Mouse (Mus musculus): ENCODE data around the gene Tnfaip2. TPM values are rescaled to one million over a fixed set of nuclear protein-coding genes. Genes with fewer than 3 reads are reported as not detected.

Gene Tnfaip2
- polyA plus RNA-seq, 1 experiment, result 156 TPM

DNA sequence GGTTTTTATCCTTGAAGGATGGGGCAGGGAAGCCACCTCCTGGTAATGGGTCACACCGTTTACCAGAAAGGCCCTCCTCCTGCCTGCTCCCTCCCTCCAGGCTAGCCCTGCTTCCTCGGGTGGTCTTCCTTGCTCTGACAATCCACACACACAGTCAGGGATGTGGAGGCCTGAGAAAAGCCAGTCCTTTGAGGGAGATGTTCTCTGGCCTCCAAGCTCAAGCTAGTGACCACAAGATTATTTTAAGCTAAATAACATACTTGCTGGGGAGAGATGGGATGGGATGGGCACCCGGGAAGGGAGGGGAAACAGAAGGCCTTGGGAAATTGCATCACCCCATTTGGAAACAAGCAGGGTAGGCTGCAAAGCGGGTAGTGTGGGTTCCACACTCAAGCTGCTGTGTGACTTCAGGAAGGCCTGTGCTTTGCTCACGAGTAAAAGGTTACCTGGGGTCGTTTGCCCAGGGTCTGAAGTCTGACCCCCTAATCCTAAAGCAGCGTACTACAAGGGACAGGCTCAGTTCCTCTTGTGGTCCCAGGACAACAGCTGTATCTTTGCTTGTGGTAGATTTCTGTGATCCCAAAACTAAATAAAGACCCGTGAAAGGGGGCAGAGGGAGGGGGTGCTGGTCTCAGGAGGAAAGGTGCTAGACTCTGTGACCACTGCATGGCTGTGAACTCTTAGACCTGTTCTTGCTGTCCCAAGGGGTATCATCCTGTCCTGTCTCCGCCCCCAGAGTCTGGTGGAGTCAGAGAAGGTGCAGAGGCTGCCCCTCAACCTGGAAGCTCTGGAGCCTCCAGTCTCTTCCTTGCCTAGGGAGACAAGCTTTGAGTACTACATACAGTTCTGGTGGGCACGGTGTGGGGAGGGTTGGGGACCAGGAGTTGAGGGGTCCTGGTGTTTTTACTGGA lies 1.9 kb downstream of the Tnfaip2 start:
- DNase-seq (ENCODE audit: low spot score), result no peak

DNA sequence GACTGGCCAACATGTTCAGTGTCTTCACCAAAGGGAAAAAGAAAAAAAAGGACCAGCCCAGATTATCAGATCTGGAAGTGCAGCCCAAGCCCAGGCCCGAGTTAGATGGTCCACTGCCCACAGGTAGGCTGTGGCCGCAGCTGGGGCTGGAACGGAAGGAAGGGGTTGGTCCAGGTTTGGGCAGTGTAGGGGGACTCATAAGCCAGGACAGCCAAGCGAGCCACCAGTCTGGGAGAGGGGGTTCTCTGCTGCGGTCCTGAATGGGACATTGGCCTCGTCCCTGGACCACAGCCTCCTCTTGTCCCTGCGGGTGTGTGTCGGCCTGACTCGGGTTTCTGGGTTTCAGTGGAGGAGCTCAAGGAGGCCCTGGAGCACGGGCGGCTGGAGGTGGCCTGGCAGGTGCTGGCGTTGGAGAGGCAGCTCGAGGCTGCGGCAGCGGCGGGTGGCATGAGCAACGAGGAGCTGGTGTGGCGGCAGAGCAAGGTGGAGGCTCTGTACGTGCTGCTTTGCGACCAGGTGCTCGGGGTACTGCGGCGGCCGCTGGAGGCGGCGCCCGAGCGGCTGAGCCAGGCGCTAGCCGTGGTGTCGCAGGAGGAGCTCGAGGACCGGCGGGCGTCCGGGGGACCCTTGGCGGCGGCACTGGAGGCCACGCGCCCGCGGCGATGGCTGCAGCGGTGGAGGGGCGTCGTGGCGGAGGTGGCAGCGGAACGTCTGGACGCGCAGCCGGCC lies 3.1 kb downstream of the Tnfaip2 start:
- DNase-seq (ENCODE audit: low spot score), result no peak

DNA sequence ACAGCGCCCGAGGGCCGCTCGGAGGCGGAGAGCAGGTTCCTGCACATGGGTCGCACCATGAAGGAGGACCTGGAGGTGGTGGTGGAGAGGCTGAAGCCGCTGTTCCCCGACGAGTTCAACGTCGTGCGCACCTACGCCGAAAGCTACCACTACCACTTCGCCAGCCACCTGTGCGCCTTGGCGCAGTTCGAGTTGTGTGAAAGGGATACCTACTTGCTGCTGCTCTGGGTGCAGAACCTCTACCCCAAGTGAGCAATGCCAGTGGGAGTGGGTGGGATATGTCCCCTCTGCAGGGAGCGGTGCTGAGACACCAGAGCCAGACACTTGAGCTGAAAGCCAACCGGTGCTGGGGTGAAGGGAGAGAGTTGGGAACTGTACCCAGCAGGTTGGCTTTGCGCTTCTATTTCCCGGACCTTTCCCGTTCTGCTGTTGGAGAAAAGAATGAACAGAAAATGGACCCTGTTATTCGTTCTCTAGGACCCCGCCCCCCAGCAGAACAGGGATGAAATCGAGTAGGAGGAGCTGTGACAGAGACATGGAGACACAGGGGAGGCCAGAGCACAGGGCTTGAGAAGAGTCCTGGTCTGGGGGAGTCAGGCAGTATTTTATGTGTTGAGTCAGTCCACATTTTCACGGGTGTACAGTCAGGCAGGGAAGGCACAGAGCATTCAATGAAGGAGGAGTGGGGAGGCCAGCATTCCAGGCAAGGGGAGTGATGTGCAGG lies 3.8 kb downstream of the Tnfaip2 start:
- no peak for DNase-seq (ENCODE audit: low spot score)

DNA sequence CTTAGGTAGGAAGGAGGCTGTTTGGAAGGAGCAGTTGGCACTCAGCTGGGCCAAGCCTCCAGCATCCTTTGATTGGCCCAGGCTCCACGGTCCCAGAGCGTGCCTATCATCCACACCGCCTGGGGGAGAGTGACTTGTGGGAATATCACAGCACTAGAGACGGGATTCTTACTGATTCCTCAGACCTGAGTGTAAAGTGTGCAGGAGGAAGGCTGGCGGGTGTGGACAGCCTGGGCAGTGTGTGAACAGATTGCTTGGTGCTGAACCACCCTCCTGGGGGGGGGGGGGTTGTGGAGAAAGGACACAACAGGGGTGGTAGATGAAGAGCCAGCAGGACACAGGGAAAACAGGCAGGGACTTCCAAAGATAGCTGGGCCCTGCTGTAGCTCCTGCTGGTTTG lies 4.5 kb downstream of the Tnfaip2 start:
- DNase-seq (ENCODE audit: low spot score), result no peak

DNA sequence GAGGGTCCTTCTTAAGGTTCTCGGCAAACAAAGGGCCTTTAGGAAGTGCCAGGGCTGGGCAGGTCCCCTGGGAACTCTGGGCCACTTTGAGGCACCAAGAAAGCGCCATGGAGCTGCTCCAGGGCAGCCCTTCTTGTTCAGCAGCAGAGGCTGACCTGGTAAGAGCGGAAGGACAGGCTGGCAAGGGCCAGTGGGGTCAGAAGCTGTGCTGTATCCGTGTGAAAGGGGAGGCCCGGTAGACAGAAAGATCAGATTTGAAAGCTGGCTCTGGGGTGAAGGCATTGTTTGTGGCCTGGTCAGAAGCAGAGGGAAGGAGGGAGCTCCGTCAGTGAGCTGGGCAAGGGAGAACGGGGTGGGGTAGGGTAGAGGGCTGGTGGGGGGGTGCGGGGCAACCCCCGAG lies 5.1 kb downstream of the Tnfaip2 start:
- no peak for DNase-seq (ENCODE audit: low spot score)

DNA sequence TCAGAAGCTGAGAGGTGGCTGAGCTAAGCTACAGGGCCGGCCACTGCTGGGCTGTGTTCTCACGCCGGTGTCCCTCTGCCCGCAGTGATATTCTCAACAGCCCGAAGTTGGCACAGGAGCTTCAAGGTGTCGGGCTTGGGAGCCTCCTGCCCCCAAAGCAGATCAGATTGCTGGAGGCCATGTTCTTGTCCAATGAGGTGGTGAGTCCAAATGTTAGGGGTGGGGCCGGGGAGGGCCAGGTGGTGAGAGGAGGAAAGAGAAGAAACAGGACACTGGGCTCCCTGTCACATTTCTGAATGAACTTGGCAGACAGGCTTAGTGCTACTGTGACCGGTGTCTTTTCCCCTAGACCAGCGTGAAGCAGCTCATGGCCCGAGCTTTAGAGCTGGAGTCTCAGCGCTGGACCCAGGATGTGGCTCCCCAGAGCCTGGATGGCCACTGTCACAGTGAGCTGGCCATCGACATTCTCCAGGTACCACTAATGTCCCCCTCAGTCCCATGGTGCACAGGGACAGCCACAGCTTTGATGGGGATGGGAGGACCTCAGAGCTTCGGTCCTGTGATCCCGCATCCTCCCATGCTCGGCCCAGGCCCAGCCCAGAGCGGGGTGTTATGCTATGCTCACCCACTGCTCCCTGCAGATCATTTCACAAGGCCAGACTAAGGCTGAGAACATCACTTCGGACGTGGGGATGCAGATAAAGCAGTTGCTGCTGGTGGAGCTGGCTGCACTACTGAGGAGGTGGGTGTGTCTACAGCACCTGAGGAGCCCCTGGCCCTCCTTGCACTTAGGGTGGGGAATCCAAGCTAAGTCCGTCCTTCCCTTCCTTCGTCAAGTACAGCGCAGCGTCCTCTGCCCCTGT lies 5.9 kb downstream of the Tnfaip2 start:
- no peak for DNase-seq (ENCODE audit: low spot score)

DNA sequence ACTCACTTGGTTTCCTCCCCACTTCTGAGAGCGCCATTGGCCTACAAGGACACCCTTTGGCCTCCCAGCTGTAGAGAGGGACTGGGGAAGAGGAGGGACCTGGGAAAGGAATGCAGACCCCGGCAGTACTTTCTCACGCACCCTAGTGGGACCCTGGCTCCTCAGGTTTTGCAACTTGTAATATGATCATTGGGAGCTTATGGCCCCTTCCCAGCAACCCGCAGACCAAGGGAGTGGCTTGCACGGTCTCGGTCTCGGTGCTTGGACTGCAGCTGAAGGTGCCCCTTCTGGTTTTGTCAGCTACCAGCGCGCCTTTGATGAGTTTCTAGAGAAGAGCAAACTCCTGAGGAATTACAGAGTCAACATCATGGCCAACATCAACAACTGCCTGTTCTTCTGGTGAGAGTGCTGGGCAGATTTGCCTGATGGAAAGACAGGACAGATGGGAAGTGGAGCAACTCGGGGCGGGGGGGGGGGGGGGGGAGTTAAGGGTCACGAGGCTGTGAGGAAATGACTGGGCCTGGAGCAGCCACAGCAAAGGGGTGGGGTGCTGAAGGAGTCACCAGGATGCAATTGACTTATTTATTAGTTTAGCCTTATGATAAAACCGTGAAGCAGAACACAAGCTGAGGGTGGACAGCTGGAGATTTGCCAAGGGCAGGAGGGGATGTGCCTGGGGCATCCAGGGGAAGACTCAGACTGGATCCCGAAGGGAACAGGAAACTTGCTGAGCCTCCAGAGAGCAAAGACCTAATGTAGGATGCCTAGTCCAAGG lies 6.8 kb downstream of the Tnfaip2 start:
- no peak for DNase-seq (ENCODE audit: low spot score)

DNA sequence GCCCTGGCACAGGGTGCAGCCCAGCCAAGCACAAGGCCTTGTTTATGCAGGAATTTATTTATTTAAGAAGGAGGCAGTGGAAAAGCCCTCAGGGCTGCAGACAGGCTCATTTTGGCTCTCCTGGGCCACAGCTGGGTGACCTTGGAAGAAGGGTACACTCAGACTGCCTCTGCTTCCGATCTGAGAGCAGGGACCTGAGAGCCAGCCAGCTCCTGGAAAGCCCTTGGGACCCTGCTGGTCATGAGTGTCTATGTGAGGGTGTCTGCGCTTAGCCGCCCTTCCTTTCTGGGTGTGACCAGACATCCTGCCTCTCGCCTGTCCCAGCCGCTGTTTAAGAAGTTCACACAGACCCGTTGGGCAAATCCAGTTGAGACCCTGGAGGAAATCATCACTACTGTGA lies 8.1 kb downstream of the Tnfaip2 start:
- no peak for DNase-seq (ENCODE audit: low spot score)

DNA sequence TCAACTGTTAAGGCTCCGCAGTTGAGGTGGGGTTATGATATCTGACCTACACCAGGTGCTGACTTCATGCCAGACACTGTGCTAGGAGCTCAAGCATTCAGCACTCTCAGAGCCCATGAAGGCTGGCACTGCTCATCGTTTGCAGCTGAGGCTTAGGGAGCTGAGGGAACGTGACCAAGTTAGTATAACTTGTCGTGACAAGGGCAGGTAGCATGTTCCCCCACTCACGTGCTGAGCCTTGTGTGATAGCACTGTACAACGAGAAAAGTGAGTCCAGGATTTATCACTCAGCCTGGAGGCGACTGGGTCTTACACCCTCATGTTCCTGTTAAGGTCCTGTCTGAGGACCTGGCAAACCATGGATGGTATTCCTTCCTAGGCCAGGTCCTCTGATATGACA lies 9.3 kb downstream of the Tnfaip2 start:
- DNase-seq (ENCODE audit: low spot score), result no peak

DNA sequence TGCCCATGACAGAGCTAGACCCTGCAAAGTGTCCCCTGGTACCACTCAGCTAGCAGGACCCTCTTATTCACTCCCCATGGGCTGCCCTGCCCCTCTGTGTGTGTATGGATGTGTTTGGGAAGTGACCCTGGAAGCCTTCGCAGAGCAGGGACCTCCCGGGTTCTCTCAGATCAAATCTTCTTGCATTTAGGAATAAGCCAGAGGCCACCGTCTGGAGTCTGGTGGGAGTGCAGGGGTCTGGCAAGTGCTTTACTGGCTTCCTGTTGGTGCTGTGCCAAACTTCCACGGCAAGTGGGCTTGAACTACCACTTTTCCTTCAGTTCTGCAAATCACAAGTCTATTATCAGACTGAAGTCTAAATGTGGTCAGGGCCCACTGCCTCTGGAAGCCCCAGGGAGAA lies 11.8 kb downstream of the Tnfaip2 start:
- DNase-seq (ENCODE audit: low spot score), result no peak

DNA sequence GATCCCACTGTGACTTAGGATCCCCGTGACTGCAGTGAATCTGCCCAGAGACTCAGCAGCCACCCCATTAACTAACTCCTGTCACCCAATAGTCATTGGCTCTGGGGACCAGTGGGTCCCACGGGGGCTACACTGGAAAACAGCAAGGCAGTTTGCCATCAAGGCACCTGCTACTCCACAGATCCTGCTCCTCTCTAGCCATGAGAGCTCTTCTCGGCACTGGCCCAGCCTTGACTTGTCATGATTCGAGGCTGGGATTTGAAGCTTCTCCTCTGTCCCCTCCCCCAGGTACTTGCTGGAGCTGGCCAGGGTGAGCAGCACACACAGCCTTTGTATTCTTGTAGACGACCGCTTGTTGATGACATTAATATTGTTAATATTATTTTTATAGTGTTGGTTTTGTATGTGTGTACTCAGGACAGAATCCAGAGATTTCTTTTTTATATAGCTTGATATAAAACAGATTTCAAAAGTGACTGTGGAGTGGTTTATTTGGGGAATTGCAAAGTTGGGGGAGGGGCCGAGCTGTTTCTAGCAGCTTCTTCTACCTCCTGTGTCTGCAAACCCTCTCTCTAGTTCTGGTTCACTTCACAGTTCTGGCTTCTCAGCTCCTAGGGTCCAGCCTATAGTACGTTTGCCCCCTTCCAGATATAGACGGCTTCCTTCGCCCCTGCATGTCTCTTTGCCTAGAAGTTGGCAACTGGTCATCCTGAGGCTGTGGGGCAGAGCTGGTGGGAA lies 12.4 kb downstream of the Tnfaip2 start:
- DNase-seq (ENCODE audit: low spot score), result no peak

DNA sequence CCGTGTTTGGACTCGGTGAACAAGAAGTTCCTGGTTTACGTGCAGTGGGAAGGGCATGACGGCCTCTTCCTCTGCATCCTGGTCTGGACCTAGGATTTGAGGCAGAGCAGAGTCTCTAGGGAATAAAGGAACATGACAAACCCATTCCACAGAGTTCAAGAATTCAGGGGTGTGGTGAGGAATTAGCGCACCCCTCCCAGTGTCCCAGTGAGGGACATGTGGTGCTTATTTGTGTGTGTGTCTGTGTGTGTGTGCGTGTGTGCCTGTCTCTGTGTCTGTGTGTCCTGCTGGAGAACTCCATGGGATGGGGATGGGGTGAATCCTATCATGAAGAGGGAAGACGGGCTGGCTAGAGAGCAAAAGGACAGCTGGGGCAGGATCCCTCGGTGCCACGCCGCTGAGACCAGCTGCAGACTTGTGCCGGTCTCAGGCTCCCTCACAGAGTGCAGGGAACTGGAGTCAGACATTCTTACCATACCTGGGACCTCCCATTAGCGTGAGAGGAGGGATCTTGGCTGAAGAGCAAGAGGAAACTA lies 13.1 kb downstream of the Tnfaip2 start:
- DNase-seq (ENCODE audit: low spot score), result no peak

DNA sequence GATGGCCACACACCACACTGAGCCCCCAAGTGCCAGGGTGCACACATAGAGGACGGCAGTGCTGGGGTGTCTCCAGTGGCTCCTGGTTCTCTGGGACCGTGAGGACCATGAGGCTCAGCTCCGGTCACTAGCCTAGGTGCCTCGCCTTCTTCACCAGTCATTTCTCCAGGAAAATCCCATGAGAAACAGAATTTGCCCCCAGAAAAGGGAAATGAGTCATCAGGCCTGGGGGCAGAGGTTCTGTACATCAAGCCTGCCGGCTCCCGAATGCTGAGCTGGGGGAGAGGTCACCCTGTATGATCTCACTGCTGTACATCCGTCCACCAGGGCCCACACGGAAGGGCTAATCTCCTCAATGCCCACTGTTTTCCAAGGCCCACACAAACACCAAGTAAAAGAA lies 13.6 kb downstream of the Tnfaip2 start:
- DNase-seq (ENCODE audit: low spot score), result no peak

DNA sequence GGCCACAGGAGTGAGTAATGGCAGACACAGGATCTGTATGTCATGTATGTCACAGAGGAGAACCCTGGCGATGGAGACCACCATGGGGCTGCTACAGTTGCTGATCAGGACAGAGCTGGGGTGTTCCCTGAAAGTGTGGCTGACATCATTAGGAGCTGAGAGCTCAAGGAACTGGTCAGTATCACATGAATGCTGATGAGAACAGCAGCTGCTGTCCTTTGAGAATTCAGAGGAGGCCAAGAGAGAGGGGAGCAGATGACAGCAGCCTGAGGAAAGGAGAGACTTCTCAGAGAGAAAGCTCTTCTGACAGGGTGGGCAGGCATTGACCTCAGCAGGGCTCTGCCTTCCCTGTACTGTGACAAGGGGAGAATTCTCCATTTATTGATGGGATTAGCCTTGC lies 15.5 kb downstream of the Tnfaip2 start:
- no peak for DNase-seq (ENCODE audit: low spot score)

DNA sequence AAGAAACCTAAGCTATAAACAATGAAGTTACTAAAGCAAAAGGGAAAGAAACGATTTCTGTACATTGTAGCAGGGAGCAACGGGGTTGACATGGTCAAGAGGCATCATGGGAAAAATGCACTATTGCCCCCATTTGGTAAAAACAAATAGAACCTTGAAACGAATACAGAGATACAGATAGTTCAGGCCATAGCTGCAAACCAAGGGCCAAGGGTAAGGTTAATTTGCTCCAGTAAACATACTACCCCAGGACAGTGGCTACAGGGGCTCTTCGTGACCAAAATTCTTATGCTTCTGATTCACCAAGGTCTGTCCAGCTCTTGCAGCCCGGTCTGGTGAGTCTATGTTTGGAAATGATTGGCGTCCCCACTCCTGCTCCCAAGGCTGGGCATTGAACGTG lies 21.3 kb downstream of the Tnfaip2 start:
- DNase-seq (ENCODE audit: low spot score), result no peak

DNA sequence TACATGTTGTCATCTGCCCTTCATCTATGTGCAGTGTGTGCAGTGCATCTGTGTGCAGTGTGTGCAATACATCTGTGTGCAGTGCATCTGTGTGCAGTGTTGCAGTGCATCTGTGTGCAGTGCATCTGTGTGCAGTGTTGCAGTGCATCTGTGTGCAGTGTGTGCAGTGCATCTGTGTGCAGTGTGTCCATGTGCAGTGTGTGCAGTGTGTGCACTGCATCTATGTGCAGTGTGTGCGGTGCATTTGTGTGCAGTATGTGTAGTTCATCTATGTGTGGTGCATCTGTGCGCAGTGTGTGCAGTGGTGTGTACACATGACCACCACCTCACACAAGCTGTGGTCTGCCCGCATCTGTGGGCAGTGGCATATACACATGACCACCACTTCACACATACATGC lies 24.1 kb downstream of the Tnfaip2 start:
- DNase-seq (ENCODE audit: low spot score), result no peak

DNA sequence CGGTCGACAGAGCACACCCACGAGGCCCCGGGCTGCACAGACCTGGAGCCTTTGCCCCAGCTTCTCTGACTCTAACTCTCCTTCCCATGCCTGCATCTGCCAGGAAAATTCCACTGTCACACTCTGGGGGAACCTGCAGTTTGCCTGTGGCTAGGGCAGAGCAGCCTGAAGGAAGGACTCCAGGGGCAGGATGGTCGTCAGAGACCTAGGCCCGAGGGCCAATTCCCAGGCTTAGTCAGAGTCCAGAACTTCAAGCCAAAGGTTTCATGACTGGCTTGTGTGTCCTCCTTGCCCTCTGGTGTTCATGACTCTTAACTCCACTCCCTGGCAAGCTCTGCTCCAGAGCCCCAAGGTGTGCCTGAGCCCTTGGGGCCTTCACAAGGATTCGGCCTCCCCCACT lies 25.9 kb downstream of the Tnfaip2 start:
- DNase-seq (ENCODE audit: low spot score), result no peak

DNA sequence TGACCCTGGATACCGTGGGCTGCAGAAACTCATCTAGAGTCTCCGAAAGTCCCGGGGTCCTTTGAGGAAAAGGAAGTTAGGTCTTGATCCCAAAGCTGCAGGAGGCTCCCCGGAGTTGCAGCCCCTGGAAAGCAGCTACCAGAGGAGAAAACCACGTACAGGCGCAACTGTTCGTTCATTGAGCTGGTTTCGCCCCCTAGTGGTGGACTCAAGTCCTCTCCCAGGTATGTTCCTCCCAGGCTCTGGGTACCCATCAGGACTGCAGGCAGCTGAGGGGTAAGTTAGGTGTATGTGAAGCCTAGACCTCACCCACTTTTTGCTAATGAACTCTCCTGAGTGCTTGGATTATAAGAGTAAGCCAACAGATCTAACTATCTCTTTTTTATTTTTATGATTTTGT lies 27.2 kb downstream of the Tnfaip2 start:
- DNase-seq (ENCODE audit: low spot score), result peak; percentile 41

DNA sequence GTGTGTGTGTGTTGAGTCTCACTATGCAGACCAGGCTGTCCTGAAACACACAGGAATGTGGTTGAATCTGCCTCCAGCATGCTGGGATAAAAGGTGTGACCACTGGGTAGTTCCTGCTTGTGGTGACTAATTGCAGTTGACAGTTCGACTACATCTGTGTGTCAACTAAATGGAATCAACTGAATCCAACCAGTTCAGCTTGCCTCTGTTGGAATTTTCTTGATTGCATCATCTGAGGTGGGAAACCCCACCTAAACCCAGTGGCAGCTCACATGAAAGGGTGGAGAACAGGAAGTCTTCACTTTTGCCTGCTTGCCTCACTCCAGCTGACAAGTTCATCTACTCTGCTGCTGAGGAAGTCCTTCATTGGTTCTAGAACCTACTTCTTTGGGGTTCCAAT lies 28.9 kb downstream of the Tnfaip2 start:
- DNase-seq (ENCODE audit: low spot score), result no peak

DNA sequence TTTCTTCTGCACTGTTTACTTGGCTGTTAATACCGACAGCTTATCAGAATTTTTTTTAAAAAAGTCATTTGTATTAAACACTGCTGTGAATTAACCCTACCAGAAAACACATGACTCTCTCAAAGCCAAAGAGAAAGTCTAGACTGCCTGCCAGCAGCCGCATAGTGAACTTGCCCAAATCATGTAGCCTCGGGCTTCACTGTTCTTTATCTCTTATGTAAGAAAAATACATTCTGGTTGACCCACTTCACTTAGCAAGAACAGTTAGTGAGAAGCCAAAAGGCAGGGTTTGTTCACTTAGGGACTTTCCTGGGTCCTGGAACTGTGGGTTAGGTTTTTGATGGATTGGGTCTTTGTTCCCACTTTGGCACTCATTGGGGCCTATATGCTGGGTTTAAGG lies 29.5 kb downstream of the Tnfaip2 start:
- no peak for DNase-seq (ENCODE audit: low spot score)
